Mouse (Mus musculus): Measurements from ENCODE around the gene 2310034G01Rik. TPM values are rescaled to one million over a fixed set of nuclear protein-coding genes. Genes with fewer than 3 reads are reported as not detected.

The 2310034G01Rik gene
- polyA plus RNA-seq, 2 experiments: 0.17 to 0.74 TPM

DNA sequence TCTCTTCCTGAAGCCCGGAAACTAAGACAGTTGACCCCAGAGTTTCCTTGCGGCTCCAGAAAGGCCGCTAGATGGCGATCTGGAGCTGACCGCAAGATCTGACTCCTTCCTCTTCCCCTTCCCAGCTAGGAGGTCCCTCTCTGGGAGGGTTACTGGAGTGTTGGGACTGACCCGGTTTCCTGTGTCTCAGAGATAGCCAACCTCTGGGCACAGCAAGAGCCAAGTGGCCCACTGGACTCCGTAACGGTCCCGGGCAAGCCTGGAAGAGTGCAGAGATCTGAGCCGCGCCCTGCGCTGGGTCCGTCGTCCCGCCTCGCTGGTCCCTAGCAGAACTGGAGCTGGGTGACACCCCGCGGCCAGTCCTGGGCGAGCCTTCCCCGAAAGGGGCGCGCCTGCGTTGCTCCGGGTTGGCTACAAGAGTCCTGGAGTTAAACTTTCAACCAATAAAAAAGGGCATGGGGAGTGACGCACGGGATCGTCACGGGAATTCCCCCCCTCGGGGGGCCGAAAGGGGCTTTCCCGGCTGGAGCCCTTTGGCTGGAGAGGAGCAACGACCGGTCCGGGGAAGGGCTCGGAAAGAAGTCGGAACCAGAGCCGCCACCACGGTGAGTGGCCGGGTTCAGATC is 45.8 kb downstream of the 2310034G01Rik start, which contains the start of gene Nfkb2:
Gene Nfkb2 (plus strand): TSS at position 105 of the 626 bp plus-strand sequence.
- under 1% methylated on average over 39 of the region's 39 CpGs for WGBS (ENCODE audit: insufficient replicate concordance)
- Histone ChIP-seq H3K36me3 (replicated peaks; ENCODE audit: control insufficient read depth, insufficient read depth, low read depth) (no peaks in the 10 kb centered on the region), H3K27me3 (ENCODE audit: control insufficient read depth, insufficient read depth, low read length) (no peaks in the 10 kb centered on the region), H3K4me1 (replicated peaks; ENCODE audit: control insufficient read depth in 2 of 2, insufficient read depth in 2 of 2, low read length in 1 of 2) (peaks cover 7 to 11% of the 10 kb centered on the region in 2 experiments), H3K4me3 (ENCODE audit: insufficient read depth in 1 of 2, low read depth in 2 of 2, low read length in 2 of 2) (peak within 1 kb of the TSS; percentile 81 to 84), H3K4me2 (ENCODE audit: low read depth) (peak within 1 kb of the TSS; percentile 90), H3K9me3 (ENCODE audit: control insufficient read depth, low read length) (no peaks in the 10 kb centered on the region), H3K9ac (replicated peaks) (peak within 1 kb of the TSS; percentile 77), H3K27ac (peak within 1 kb of the TSS; percentile 61)
- TF ChIP-seq CTCF (IDR thresholded peaks at IDR 0.05; ENCODE audit: low read depth): peak; percentile 95
- TF ChIP-seq EP300 (IDR thresholded peaks at IDR 0.05; ENCODE audit: low read depth): no peak
- ATAC-seq (ENCODE audit: insufficient read depth): peak; percentile 88
- DNase-seq (ENCODE audit: low read depth in 3 of 3, low spot score in 3 of 3): peak; percentile 83 to 92 (median 85)

DNA sequence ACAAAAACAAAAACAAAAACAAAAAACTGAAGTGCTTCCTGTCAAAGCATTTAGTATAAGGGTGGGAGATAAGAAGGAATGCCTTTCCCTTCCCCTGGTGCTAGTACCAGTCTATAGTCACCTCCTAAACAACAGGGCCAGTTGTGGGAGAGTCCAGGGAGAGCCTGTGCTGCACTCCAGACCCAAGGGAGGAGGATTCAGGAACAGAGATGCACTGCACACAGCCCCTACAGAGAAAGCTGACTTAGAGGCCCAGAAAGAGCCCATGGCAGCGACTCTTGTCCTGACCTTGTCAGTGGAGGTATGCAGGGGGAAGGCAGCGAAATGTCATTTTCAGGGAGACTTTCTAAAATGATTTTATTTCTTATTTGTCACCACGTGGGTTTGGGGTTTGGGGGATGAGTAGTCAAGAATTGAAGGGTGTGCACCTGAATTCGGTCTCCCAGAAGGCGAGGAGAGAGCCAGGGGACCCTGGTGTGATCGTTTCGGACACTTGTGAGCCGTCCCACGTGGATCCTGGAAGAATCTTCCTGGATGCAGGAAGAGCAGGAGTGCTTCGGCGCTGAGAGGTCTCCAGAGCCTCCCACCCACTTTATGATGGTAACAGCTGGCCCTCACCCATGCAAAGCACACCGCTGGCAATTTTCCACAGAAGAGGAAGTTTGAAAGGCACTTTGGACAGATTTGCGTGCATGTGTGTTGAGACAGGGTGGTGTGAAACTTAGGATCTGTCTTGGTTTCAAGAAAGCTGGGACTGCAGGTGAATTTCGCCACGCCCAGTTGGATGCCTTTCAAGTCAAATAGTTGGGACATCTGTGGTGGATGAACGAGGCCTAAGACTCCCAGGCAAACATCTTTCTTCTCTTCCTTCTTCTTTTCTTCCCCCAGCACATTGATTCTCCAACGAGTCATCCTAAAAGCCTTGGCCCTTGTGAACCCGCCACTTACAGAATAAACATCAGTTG is 46.6 kb downstream of the 2310034G01Rik start:
- H3K4me1 ChIP-seq (replicated peaks; ENCODE audit: control insufficient read depth in 2 of 2, insufficient read depth in 2 of 2, low read length in 1 of 2): peaks cover 4 to 9% of the 10 kb centered on the region in 2 experiments
- H3K27ac ChIP-seq: no peak overlapping the region
- H3K4me3 ChIP-seq (ENCODE audit: insufficient read depth in 1 of 2, low read depth in 2 of 2, low read length in 2 of 2): peak overlapping the region in 1 of 2 experiments; percentile 84; a peak in 2 of 4 replicates
- no peaks in the 10 kb centered on the region for H3K9me3 ChIP-seq (ENCODE audit: control insufficient read depth, low read length)
- DNase-seq (ENCODE audit: low read depth in 3 of 3, low spot score in 3 of 3): no peak
- ATAC-seq (ENCODE audit: insufficient read depth): no peak
- no peaks in the 10 kb centered on the region for H3K27me3 ChIP-seq (ENCODE audit: control insufficient read depth, insufficient read depth, low read length)
- no peak overlapping the region; the same call in 1 of the 2 replicates for H3K9ac ChIP-seq (replicated peaks)
- peak overlapping the region; percentile 90 for H3K4me2 ChIP-seq (ENCODE audit: low read depth)
- WGBS (ENCODE audit: insufficient replicate concordance): 52% methylated on average over 18 of the region's 18 CpGs
- H3K36me3 ChIP-seq (replicated peaks; ENCODE audit: control insufficient read depth, insufficient read depth, low read depth): no peaks in the 10 kb centered on the region
- TF ChIP-seq EP300 (IDR thresholded peaks at IDR 0.05; ENCODE audit: low read depth): no peak

DNA sequence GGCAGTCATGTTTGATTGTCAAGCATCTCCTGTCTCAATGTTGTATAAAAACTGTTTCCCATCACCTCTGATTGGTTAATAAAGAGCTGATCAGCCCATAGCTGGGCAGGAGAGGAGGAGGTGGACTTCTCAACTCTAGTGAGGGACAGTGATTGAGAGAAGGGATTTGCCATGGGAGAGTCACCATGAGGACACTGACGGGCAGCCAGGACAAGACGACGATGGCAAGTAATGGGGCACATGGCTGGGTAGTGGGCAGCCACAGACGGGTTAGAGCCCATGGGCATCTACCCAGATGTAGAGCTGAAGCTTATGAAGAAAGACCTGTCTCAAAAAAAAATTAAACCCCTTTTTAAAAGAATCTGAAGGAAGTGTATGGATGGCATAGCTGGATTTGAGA is 47.6 kb downstream of the 2310034G01Rik start:
- Histone ChIP-seq H3K4me1 (replicated peaks; ENCODE audit: control insufficient read depth in 2 of 2, insufficient read depth in 2 of 2, low read length in 1 of 2) (peaks cover 4 to 9% of the 10 kb centered on the region in 2 experiments), H3K9ac (replicated peaks) (no peak overlapping the region), H3K4me3 (ENCODE audit: insufficient read depth in 1 of 2, low read depth in 2 of 2, low read length in 2 of 2) (no peak overlapping the region), H3K27me3 (ENCODE audit: control insufficient read depth, insufficient read depth, low read length) (no peaks in the 10 kb centered on the region; the same call in 1 of the 2 replicates), H3K27ac (no peak overlapping the region), H3K9me3 (ENCODE audit: control insufficient read depth, low read length) (no peaks in the 10 kb centered on the region), H3K4me2 (ENCODE audit: low read depth) (no peak overlapping the region), H3K36me3 (replicated peaks; ENCODE audit: control insufficient read depth, insufficient read depth, low read depth) (no peaks in the 10 kb centered on the region)
- no peak for TF ChIP-seq CTCF (IDR thresholded peaks at IDR 0.05; ENCODE audit: low read depth)
- no peak for TF ChIP-seq EP300 (IDR thresholded peaks at IDR 0.05; ENCODE audit: low read depth)
- 78% methylated on average over 4 of the region's 4 CpGs for WGBS (ENCODE audit: insufficient replicate concordance)
- no peak for DNase-seq (ENCODE audit: low read depth in 3 of 3, low spot score in 3 of 3)
- no peak for ATAC-seq (ENCODE audit: insufficient read depth)

DNA sequence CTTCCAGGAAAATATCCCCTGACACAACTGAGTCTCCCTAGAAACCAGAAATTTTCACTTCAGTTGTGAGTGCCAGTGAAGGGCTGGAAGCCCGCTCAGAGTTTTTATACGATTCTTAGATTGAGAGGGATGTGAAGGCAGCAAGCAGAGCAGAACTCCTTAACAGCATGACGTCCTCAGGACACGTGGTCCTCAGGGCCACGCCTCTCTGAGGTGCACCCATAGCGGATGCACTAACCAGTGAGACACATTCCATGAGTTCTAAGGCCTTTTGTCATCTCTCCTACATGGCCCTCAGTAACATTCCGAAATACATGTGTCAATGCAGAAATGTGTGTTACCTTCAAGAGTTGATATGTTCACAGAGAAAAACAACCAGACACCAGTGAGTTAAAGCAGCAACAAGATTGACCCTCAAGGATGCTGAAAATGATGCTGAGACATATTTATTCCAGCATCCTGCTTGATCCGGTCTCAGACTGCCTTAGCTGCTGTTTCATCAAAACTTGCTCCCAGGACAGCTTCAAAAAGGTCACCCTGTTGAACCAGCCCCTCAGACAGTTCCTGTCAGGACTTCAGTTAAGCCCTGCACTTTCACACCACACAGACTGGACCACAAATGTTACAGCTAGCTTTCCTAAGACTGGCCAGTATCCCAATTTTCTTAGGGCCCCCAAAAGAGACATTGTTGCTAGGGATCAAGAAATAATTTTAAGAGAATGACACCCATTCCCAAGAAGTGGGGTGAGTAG is 49.6 kb downstream of the 2310034G01Rik start:
- no peak overlapping the region for H3K4me2 ChIP-seq (ENCODE audit: low read depth)

More for the DNA sequence above, 49.6 kb downstream of the 2310034G01Rik start:
- Histone ChIP-seq H3K9ac (replicated peaks) (no peak overlapping the region), H3K27me3 (ENCODE audit: control insufficient read depth, insufficient read depth, low read length) (no peaks in the 10 kb centered on the region; the same call in 1 of the 2 replicates), H3K36me3 (replicated peaks; ENCODE audit: control insufficient read depth, insufficient read depth, low read depth) (no peaks in the 10 kb centered on the region), H3K4me3 (ENCODE audit: insufficient read depth in 1 of 2, low read depth in 2 of 2, low read length in 2 of 2) (no peak overlapping the region), H3K27ac (no peak overlapping the region), H3K4me1 (replicated peaks; ENCODE audit: control insufficient read depth in 2 of 2, insufficient read depth in 2 of 2, low read length in 1 of 2) (peaks cover 0 to 3% of the 10 kb centered on the region in 2 experiments; a peak in 2 of 4 replicates), H3K9me3 (ENCODE audit: control insufficient read depth, low read length) (no peaks in the 10 kb centered on the region)
- WGBS (ENCODE audit: insufficient replicate concordance): 31% methylated on average over 8 of the region's 8 CpGs
- TF ChIP-seq CTCF (IDR thresholded peaks at IDR 0.05; ENCODE audit: low read depth): no peak
- TF ChIP-seq EP300 (IDR thresholded peaks at IDR 0.05; ENCODE audit: low read depth): no peak
- no peak for DNase-seq (ENCODE audit: low read depth in 3 of 3, low spot score in 3 of 3)
- no peak for ATAC-seq (ENCODE audit: insufficient read depth)

MicroRNAs encoded within 50 kb of the gene (microRNA counts, 519-probe panel; counts per million panel counts)
- 5,187 counts per million, percentile 24 among the panel's probes with 10 or more counts for microRNA mmu-miR-146b

Small RNAs within 50 kb of the gene (microRNA-seq; reads per million reads assigned to microRNA genes)
- 2.5 reads per million for gene Mir146b

Other genes starting within 250 kb of the 2310034G01Rik start
- 0.02 TPM in 1 of 2 replicates, not detected in the other for gene Elovl3, start 218.4 kb downstream of the 2310034G01Rik start, polyA plus RNA-seq (2012; rRNA removed)
- gene Elovl3, start 218.4 kb downstream of the 2310034G01Rik start, polyA plus RNA-seq (2014; fragmentation: Nextera tagmentation; extraction: Ambion mirVana): not detected in 2 replicates
- gene Pitx3, start 202.0 kb downstream of the 2310034G01Rik start, polyA plus RNA-seq (2012; rRNA removed): not detected in 2 replicates
- not detected in 2 replicates for gene Pitx3, start 202.0 kb downstream of the 2310034G01Rik start, polyA plus RNA-seq (2014; fragmentation: Nextera tagmentation; extraction: Ambion mirVana)
- 14.6 and 17.4 TPM in 2 replicates for gene Gbf1, start 197.8 kb downstream of the 2310034G01Rik start, polyA plus RNA-seq (2012; rRNA removed)
- gene Gbf1, start 197.8 kb downstream of the 2310034G01Rik start, polyA plus RNA-seq (2014; fragmentation: Nextera tagmentation; extraction: Ambion mirVana): 11.2 and 14.0 TPM in 2 replicates
- 4.0 and 4.5 TPM in 2 replicates for gene Nfkb2, start 46.0 kb downstream of the 2310034G01Rik start, polyA plus RNA-seq (2012; rRNA removed)
- 2.6 and 3.9 TPM in 2 replicates for gene Nfkb2, start 46.0 kb downstream of the 2310034G01Rik start, polyA plus RNA-seq (2014; fragmentation: Nextera tagmentation; extraction: Ambion mirVana)
- 4.9 and 5.9 TPM in 2 replicates for gene Psd, start 23.1 kb downstream of the 2310034G01Rik start, polyA plus RNA-seq (2012; rRNA removed)
- gene Psd, start 23.1 kb downstream of the 2310034G01Rik start, polyA plus RNA-seq (2014; fragmentation: Nextera tagmentation; extraction: Ambion mirVana): 4.9 and 6.2 TPM in 2 replicates
- gene Fbxl15, start 22.1 kb downstream of the 2310034G01Rik start, polyA plus RNA-seq (2012; rRNA removed): 6.3 and 8.0 TPM in 2 replicates
- gene Fbxl15, start 22.1 kb downstream of the 2310034G01Rik start, polyA plus RNA-seq (2014; fragmentation: Nextera tagmentation; extraction: Ambion mirVana): 10.0 and 12.5 TPM in 2 replicates
- 35.3 and 54.9 TPM in 2 replicates for gene Cuedc2, start 11.6 kb downstream of the 2310034G01Rik start, polyA plus RNA-seq (2012; rRNA removed)
- 76.6 and 79.2 TPM in 2 replicates for gene Cuedc2, start 11.6 kb downstream of the 2310034G01Rik start, polyA plus RNA-seq (2014; fragmentation: Nextera tagmentation; extraction: Ambion mirVana)
- gene Mfsd13a, start 9.2 kb downstream of the 2310034G01Rik start, polyA plus RNA-seq (2012; rRNA removed): 9.5 and 12.5 TPM in 2 replicates
- 8.3 and 9.5 TPM in 2 replicates for gene Mfsd13a, start 9.2 kb downstream of the 2310034G01Rik start, polyA plus RNA-seq (2014; fragmentation: Nextera tagmentation; extraction: Ambion mirVana)
- gene Actr1a, start 45.4 kb upstream of the 2310034G01Rik start, polyA plus RNA-seq (2012; rRNA removed): 23.5 and 28.1 TPM in 2 replicates
- 47.0 and 51.4 TPM in 2 replicates for gene Actr1a, start 45.4 kb upstream of the 2310034G01Rik start, polyA plus RNA-seq (2014; fragmentation: Nextera tagmentation; extraction: Ambion mirVana)
- gene Sufu, start 46.6 kb upstream of the 2310034G01Rik start, polyA plus RNA-seq (2012; rRNA removed): 3.2 and 3.6 TPM in 2 replicates
- gene Sufu, start 46.6 kb upstream of the 2310034G01Rik start, polyA plus RNA-seq (2014; fragmentation: Nextera tagmentation; extraction: Ambion mirVana): 4.2 and 5.4 TPM in 2 replicates
- 7.3 and 7.7 TPM in 2 replicates for gene Trim8, start 151.4 kb upstream of the 2310034G01Rik start, polyA plus RNA-seq (2012; rRNA removed)
- 7.5 and 10.1 TPM in 2 replicates for gene Trim8, start 151.4 kb upstream of the 2310034G01Rik start, polyA plus RNA-seq (2014; fragmentation: Nextera tagmentation; extraction: Ambion mirVana)
- gene Arl3, start 222.9 kb upstream of the 2310034G01Rik start, polyA plus RNA-seq (2012; rRNA removed): 14.7 and 27.6 TPM in 2 replicates
- gene Arl3, start 222.9 kb upstream of the 2310034G01Rik start, polyA plus RNA-seq (2014; fragmentation: Nextera tagmentation; extraction: Ambion mirVana): 17.1 and 17.6 TPM in 2 replicates
- gene Sfxn2, start 223.1 kb upstream of the 2310034G01Rik start, polyA plus RNA-seq (2012; rRNA removed): 5.8 and 7.4 TPM in 2 replicates
- gene Sfxn2, start 223.1 kb upstream of the 2310034G01Rik start, polyA plus RNA-seq (2014; fragmentation: Nextera tagmentation; extraction: Ambion mirVana): 15.0 and 15.9 TPM in 2 replicates
- gene Wbp1l, start 248.8 kb upstream of the 2310034G01Rik start, polyA plus RNA-seq (2012; rRNA removed): 10.6 and 10.7 TPM in 2 replicates
- 9.8 and 11.8 TPM in 2 replicates for gene Wbp1l, start 248.8 kb upstream of the 2310034G01Rik start, polyA plus RNA-seq (2014; fragmentation: Nextera tagmentation; extraction: Ambion mirVana)